Mouse (Mus musculus) granulocyte monocyte progenitor cell, adult 5-6 weeks (primary cell): Measurements from ENCODE around the gene Ttll1. TPM values are rescaled to one million over a fixed set of nuclear protein-coding genes. Genes with fewer than 3 reads are reported as not detected.

Experiments used
- ATAC-seq: replicated peaks from 2 replicates; pipeline ENCODE4 v1.8.0; 2016; ENCODE audit warnings: mild to moderate bottlenecking, moderate TSS enrichment, inconsistent platforms; ENCODE audit not compliant: poor library complexity, severe bottlenecking
- total RNA-seq, 2 experiments: library from RNA; stranded (forward) in 1 of 2; stranded (reverse) in 1 of 2; fragments of 200-712, 200-1000 nt in 1 of 2; fragments of >200 nt in 1 of 2; fragmentation: Nextera tagmentation in 1 of 2; gene quantifications; 2 replicates each; pipeline ENCODE4 v1.2.3; 2014 to 2017

Gene Ttll1
- total RNA-seq, 2 experiments from 2014 or later = 4.6 to 9.0 TPM

GRCm38 (mm10) chr15:83487477-83488115, 23.1 kb downstream of the Ttll1 start:
- ATAC-seq = no peak

GRCm38 (mm10) chr15:83484311-83484710, 26.4 kb downstream of the Ttll1 start:
- no peak for ATAC-seq

- ATAC-seq = peak; percentile 73
Observed at GRCm38 (mm10) chr15:83483482-83483881, 27.2 kb downstream of the Ttll1 start.

- ATAC-seq = peak; percentile 69
Observed at GRCm38 (mm10) chr15:83482645-83483224, 28.0 kb downstream of the Ttll1 start.

GRCm38 (mm10) chr15:83481236-83481780, 29.4 kb downstream of the Ttll1 start:
- no peak for ATAC-seq

- ATAC-seq = no peak
Observed at GRCm38 (mm10) chr15:83479818-83480217, 30.9 kb downstream of the Ttll1 start.

GRCm38 (mm10) chr15:83478096-83478495, 32.6 kb downstream of the Ttll1 start:
- no peak for ATAC-seq

GRCm38 (mm10) chr15:83476593-83477273, 34.0 kb downstream of the Ttll1 start:
- ATAC-seq = no peak

- 0 out of 2 replicates have a peak, but pooled peaks have one; percentile 18 for ATAC-seq
Observed at GRCm38 (mm10) chr15:83474466-83474836, 36.2 kb downstream of the Ttll1 start.

- ATAC-seq = peak; percentile 91
Observed at GRCm38 (mm10) chr15:83473832-83474465, 36.7 kb downstream of the Ttll1 start.

GRCm38 (mm10) chr15:83473251-83473650, 37.4 kb downstream of the Ttll1 start:
- peak; percentile 47 for ATAC-seq

GRCm38 (mm10) chr15:83471476-83471875, 39.2 kb downstream of the Ttll1 start:
- ATAC-seq = peak; percentile 25; the same call in 1 of the 2 replicates

- no peak for ATAC-seq
Observed at GRCm38 (mm10) chr15:83470443-83470842, 40.2 kb downstream of the Ttll1 start.

- no peak for ATAC-seq
Observed at GRCm38 (mm10) chr15:83469279-83469821, 41.3 kb downstream of the Ttll1 start.

- no peak for ATAC-seq
Observed at GRCm38 (mm10) chr15:83467232-83467966, 43.3 kb downstream of the Ttll1 start.

GRCm38 (mm10) chr15:83466331-83466730, 44.4 kb downstream of the Ttll1 start:
- ATAC-seq = no peak

- ATAC-seq = peak; percentile 41
Observed at GRCm38 (mm10) chr15:83464905-83465650, 45.6 kb downstream of the Ttll1 start.

GRCm38 (mm10) chr15:83464083-83464904, 46.4 kb downstream of the Ttll1 start, which contains the start of gene Pacsin2:
Pacsin2 (minus strand) TSS chr15:83464606.
- ATAC-seq = peak; percentile 90
